Mouse (Mus musculus) G1E (cell line): Measurements from ENCODE around the gene Anxa9.

Experiments
- CTCF ChIP-seq: IDR thresholded peaks from 2 replicates; pipeline ENCODE4 v1.5.1; 2012; ENCODE audit warnings: low read depth, low read length, inconsistent platforms, mixed read lengths
- GATA1 ChIP-seq: IDR thresholded peaks from 2 replicates; pipeline ENCODE4 v1.6.1; 2012; ENCODE audit warnings: borderline replicate concordance, low read length, inconsistent platforms, mixed read lengths
- TAL1 ChIP-seq: conservative IDR thresholded peaks from 2 replicates; pipeline ENCODE4 v1.6.1; 2012; ENCODE audit warnings: low read depth, low read length, inconsistent platforms, mixed read lengths

DNA sequence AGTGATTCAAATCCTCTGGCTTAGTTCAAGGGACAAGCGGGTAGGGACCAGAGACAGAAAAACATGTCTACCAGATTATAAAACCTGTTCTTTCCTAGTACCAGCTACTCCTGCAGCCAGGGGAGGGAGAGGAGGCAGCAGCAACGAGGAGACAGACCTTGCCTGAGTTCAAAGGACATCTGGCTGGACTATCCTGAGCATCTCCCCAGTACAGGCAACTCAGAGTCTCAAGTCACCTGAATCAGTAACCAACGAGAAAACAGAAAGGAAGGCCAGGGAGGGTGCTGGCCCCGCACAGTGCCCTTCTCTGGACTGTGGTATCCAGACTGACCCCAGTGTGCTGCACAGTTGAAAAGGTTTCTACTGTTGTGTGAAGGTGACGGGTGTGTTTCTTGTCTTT, 50.0 kb downstream of the Anxa9 start:
- TF ChIP-seq CTCF (no peak), GATA1 (no peak), TAL1 (no peak)
